Mouse (Mus musculus) midbrain, embryonic 15.5 days (tissue): ENCODE measurements around the gene Lpp. TPM values are rescaled to one million over a fixed set of nuclear protein-coding genes. Genes with fewer than 3 reads are reported as not detected.

Experiments used
- ATAC-seq: fragments of 200-750 bp; cut with Nextera tagmentation; replicated peaks from 2 replicates; pipeline ENCODE4 v1.8.0; 2017; ENCODE audit warnings: moderate TSS enrichment
- H3K27ac ChIP-seq: fragments of 300-500 bp; sonication (generic); 2 replicates; pipeline ENCODE4 v1.5.1; 2015; ENCODE audit warnings: mild to moderate bottlenecking, inconsistent platforms
- H3K27me3 ChIP-seq: fragments of 300-500 bp; sonication (generic); replicated peaks from 2 replicates; pipeline ENCODE4 v1.6.1; 2015; ENCODE audit warnings: inconsistent platforms
- H3K36me3 ChIP-seq: fragments of 300-500 bp; sonication (generic); replicated peaks from 2 replicates; pipeline ENCODE4 v1.6.1; 2015; ENCODE audit warnings: inconsistent platforms
- H3K4me1 ChIP-seq: fragments of 300-500 bp; sonication (generic); 2 replicates; pipeline ENCODE4 v1.6.1; 2015; ENCODE audit warnings: inconsistent platforms
- H3K4me2 ChIP-seq: fragments of 300-500 bp; sonication (generic); 2 replicates; pipeline ENCODE4 v1.6.1; 2015; ENCODE audit warnings: inconsistent platforms, mild to moderate bottlenecking, moderate library complexity
- H3K4me3 ChIP-seq: fragments of 300-500 bp; sonication (generic); 2 replicates; pipeline ENCODE4 v1.5.1; 2015; ENCODE audit warnings: mild to moderate bottlenecking, inconsistent platforms
- H3K9ac ChIP-seq: fragments of 300-500 bp; sonication (generic); 2 replicates; pipeline ENCODE4 v1.6.1; 2015; ENCODE audit warnings: mild to moderate bottlenecking, inconsistent platforms
- H3K9me3 ChIP-seq: fragments of 300-500 bp; sonication (generic); 2 replicates; pipeline ENCODE4 v1.6.1; 2016; ENCODE audit warnings: inconsistent platforms
- WGBS: fragments of 180-500 bp; shearing (Covaris S2); methylation state at CpG from one replicate; pipeline ENCODE4 v1.1.7; 2015; ENCODE audit warnings: mixed read lengths; 5-methylcytosine and 5-hydroxymethylcytosine counted together
- polyA plus RNA-seq: library from polyadenylated mRNA; unstranded; fragments of >200 nt; fragmentation: Nextera tagmentation; extraction: Ambion mirVana; gene quantifications from 2 replicates; pipeline ENCODE4 v1.2.1, GENCODE M21; 2015

The Lpp gene
- polyA plus RNA-seq, 1 experiment from 2014 or later, result 10.4 TPM

DNA sequence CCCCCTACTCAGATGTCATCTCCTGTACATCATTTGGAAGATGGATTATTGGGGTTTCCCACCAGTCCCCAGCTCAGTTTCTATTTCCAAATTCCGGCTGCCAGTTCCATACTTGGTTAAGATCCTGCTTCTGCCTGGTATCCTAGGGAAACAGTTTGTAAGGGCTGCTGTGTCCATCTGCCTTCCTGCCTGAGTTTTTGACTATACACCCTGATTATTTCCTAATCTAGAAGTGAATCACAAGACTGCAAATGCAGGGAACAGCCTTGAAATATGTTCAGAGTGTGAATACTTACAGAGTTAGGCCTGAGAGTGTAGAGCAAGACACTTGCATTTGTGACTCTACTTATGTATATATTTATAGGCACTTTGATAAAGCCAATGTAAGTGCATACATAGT lies 429.6 kb downstream of the Lpp start:
- no peak overlapping the region for H3K4me2 ChIP-seq
- H3K4me3 ChIP-seq, result no peak overlapping the region
- no peaks in the 10 kb centered on the region for H3K36me3 ChIP-seq
- 84% methylated on average over 1 of the region's 1 CpGs for WGBS
- H3K9me3 ChIP-seq, result no peaks in the 10 kb centered on the region
- no peak overlapping the region for H3K9ac ChIP-seq
- H3K27me3 ChIP-seq, result no peaks in the 10 kb centered on the region
- no peak overlapping the region for H3K27ac ChIP-seq
- ATAC-seq, result no peak
- H3K4me1 ChIP-seq, result no peaks in the 10 kb centered on the region

DNA sequence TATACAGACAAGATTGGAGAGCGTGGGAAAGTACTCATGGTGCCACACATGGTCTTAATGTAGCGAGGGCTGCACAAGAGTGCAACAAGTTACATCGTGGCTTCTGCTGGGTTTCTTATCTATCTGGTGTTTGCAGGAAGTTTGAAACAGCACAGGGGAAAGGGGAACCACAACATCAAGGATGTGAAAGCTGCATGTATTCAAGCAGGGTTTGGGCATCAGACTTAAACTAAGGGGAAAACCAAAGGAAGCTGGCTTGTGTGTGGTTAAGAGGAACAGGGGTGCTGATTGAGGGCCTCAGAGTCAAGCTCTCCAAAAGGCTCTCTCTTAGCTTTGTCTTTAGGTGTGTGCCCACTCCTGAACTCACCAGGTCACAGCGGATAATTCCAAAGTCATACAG lies 433.1 kb downstream of the Lpp start:
- 94% methylated on average over 4 of the region's 4 CpGs for WGBS
- Histone ChIP-seq H3K4me2 (no peak overlapping the region), H3K4me1 (no peaks in the 10 kb centered on the region), H3K4me3 (no peak overlapping the region), H3K27ac (no peak overlapping the region), H3K9me3 (no peaks in the 10 kb centered on the region), H3K36me3 (no peaks in the 10 kb centered on the region), H3K9ac (no peak overlapping the region), H3K27me3 (no peaks in the 10 kb centered on the region)
- no peak for ATAC-seq

DNA sequence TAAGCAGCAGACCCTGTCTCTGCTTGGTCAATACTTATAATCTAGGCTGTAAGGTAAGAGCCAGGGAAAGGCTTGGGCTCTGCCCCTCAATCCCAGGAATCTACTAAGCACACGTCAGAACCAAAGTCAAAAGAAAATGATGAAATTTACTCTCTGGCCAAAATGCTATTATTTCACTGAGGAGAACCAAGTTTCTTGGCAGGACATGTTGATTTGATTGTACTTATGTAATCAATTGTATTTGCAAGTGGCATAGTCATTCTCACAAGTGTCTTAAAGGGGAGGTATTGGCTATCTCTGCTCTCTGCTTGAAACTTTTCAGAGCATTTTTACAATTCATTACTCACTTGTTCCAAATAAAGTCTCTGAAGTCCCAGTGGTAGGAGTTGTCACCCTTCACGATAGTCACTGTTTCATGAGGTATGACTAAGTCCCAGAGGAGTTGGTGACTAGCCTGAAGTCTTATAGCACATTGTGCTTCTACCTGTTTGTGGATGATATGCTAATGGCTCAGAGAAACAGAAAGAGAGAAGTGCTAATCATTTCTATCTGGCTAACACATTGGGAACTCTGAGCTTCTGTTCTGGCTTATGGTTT lies 435.0 kb downstream of the Lpp start:
- Histone ChIP-seq H3K9ac (no peak overlapping the region), H3K36me3 (no peaks in the 10 kb centered on the region), H3K4me1 (no peaks in the 10 kb centered on the region), H3K27ac (no peak overlapping the region), H3K4me3 (no peak overlapping the region), H3K4me2 (no peak overlapping the region), H3K27me3 (no peaks in the 10 kb centered on the region), H3K9me3 (no peaks in the 10 kb centered on the region)
- 90% methylated on average over 2 of the region's 2 CpGs for WGBS
- ATAC-seq, result no peak

DNA sequence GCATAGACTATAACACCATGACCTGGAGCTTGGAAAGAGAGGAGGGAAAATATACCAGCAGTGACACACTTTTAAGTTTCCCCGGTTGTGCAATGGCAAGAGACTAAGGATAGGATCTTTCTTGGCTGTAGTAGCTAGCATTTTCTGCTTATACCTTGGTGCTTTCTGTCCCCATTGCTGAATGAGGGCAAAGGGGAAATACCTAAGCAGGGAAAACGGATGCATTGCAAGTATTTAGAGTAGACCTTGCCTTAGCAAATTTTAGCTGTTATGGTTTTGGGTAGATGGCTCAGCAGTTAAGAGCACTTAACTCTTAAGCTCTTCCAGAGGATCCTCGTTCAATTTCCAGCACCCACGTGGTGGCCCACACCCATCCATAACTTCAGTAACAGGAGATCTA lies 436.6 kb downstream of the Lpp start:
- 91% methylated on average over 4 of the region's 4 CpGs for WGBS
- ATAC-seq, result no peak
- no peaks in the 10 kb centered on the region for H3K36me3 ChIP-seq

DNA sequence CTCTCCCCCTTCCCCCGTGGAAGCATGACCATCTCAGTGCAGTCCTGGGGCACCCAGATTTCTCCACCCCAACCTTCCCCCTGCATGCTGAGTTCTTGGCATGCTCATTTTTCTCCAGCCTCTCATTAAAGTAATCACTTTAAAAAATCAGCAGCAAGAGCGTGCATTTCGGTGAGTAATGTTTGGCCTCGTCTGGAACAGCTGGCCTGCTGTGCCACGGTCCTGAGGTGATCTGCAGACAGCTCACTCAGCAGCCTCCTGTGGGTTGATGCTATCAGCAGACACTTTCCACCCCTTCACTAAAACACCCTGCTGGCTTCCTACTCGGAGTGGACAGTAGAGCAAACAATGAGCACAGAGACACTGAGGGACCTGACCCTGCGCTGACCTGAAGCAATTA lies 437.6 kb downstream of the Lpp start:
- H3K9me3 ChIP-seq, result no peaks in the 10 kb centered on the region
- ATAC-seq, result no peak
- H3K36me3 ChIP-seq, result no peaks in the 10 kb centered on the region
- WGBS, result 73% methylated on average over 7 of the region's 7 CpGs
- no peaks in the 10 kb centered on the region for H3K4me1 ChIP-seq
- no peak overlapping the region for H3K9ac ChIP-seq
- no peak overlapping the region for H3K4me3 ChIP-seq
- no peaks in the 10 kb centered on the region for H3K27me3 ChIP-seq
- H3K27ac ChIP-seq, result no peak overlapping the region
- no peak overlapping the region for H3K4me2 ChIP-seq

More for the DNA sequence above, 436.6 kb downstream of the Lpp start:
- H3K27me3 ChIP-seq, result no peaks in the 10 kb centered on the region
- no peaks in the 10 kb centered on the region for H3K9me3 ChIP-seq
- H3K4me3 ChIP-seq, result no peak overlapping the region
- no peak overlapping the region for H3K4me2 ChIP-seq
- H3K9ac ChIP-seq, result no peak overlapping the region
- H3K27ac ChIP-seq, result no peak overlapping the region
- H3K4me1 ChIP-seq, result no peaks in the 10 kb centered on the region

DNA sequence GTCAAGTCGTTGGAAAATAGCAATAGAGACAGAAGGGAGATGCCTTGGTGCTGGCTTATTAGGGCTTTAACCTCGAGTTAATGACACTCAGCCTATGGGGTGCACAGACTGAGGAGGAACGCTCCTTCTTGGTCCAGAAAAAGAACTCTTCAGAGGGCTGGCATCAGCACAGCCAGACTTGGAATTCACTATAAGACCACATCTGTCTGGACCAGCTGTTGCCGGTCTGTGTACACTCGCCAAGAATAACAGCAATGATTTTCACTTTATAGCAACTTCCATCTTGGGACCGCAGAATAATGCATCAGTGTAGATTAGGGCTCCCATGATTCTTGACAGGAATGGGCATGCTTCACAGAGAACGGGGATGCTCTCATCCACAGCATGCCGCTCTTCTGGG lies 439.9 kb downstream of the Lpp start:
- H3K9me3 ChIP-seq, result no peaks in the 10 kb centered on the region
- no peaks in the 10 kb centered on the region for H3K36me3 ChIP-seq
- H3K9ac ChIP-seq, result no peak overlapping the region
- H3K4me3 ChIP-seq, result no peak overlapping the region
- H3K27ac ChIP-seq, result no peak overlapping the region
- ATAC-seq, result no peak
- 88% methylated on average over 8 of the region's 8 CpGs for whole genome bisulfite sequencing
- no peak overlapping the region for H3K4me2 ChIP-seq
- H3K27me3 ChIP-seq, result no peaks in the 10 kb centered on the region
- H3K4me1 ChIP-seq, result no peaks in the 10 kb centered on the region

DNA sequence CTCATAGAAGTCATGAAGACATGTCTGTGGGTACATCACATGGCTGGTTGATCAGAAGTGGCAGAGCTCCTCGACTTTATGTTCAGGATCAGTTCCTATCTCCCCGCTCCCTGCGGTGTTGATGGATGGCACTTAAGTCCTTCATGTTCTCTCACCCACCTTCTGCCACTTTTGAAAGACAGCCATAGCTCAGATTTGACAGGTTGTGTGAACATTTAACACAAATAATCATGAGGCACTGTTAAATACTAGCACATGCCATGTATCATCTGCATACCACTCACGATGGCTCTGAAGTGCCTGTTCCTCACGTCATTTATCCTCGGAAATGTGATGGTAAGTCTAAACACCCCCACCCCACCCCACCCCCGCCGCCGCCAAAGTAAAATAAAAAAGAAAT lies 441.2 kb downstream of the Lpp start:
- WGBS, result 86% methylated on average over 9 of the region's 9 CpGs
- H3K27me3 ChIP-seq, result no peaks in the 10 kb centered on the region
- ATAC-seq, result no peak
- no peaks in the 10 kb centered on the region for H3K9me3 ChIP-seq
- no peaks in the 10 kb centered on the region for H3K4me1 ChIP-seq
- H3K9ac ChIP-seq, result no peak overlapping the region
- no peak overlapping the region for H3K4me3 ChIP-seq
- H3K4me2 ChIP-seq, result no peak overlapping the region
- no peak overlapping the region for H3K27ac ChIP-seq
- H3K36me3 ChIP-seq, result no peaks in the 10 kb centered on the region

DNA sequence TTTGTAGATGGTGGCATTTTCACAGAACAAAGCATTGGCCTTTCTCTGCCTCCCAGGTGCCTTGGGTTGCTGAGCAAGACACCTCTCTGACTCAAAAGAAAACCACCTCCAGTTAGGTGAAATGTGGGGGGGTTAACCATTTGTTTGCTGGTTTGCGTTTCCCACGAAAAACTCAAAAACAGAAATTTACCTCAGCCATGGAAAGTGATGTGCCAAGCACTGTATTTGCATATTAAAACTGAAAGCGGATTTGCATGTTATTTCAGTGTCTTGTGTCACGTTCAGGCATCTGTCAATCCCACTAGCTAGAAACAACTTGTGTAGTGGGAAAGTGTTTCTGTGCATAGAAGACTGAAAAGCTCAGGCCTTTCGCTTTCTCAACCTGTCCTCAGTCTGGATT lies 443.2 kb downstream of the Lpp start:
- WGBS, result 79% methylated on average over 5 of the region's 5 CpGs
- no peaks in the 10 kb centered on the region for H3K27me3 ChIP-seq
- no peak overlapping the region for H3K4me3 ChIP-seq
- H3K4me1 ChIP-seq, result no peaks in the 10 kb centered on the region
- H3K9ac ChIP-seq, result no peak overlapping the region
- H3K27ac ChIP-seq, result no peak overlapping the region
- H3K9me3 ChIP-seq, result no peaks in the 10 kb centered on the region
- H3K4me2 ChIP-seq, result no peak overlapping the region
- ATAC-seq, result no peak
- no peaks in the 10 kb centered on the region for H3K36me3 ChIP-seq

DNA sequence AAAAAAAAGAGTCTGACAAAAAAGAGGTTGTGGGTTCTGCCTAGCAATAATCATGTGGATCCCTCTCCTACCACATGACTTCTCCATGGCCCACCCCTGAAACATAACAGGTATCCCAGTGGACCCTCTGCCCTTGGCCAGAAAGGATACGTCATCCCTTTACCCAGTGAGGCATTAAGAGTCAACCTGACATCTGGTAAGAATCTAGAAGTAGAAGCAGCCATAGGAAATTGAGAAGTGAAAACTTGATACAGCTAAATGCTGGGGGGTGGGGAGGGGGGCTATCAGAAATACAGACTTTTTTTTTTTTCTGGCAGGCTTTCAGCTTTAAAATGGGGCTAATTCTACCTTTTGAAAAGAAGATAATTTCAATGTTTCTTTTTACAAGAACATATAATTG lies 445.7 kb downstream of the Lpp start:
- H3K4me3 ChIP-seq, result no peak overlapping the region
- no peaks in the 10 kb centered on the region for H3K27me3 ChIP-seq
- H3K9me3 ChIP-seq, result no peaks in the 10 kb centered on the region
- no peak overlapping the region for H3K4me2 ChIP-seq
- no peak overlapping the region for H3K27ac ChIP-seq
- WGBS, result 97% methylated on average over 1 of the region's 1 CpGs
- no peak for ATAC-seq
- no peak overlapping the region for H3K9ac ChIP-seq
- no peaks in the 10 kb centered on the region for H3K4me1 ChIP-seq
- H3K36me3 ChIP-seq, result no peaks in the 10 kb centered on the region

DNA sequence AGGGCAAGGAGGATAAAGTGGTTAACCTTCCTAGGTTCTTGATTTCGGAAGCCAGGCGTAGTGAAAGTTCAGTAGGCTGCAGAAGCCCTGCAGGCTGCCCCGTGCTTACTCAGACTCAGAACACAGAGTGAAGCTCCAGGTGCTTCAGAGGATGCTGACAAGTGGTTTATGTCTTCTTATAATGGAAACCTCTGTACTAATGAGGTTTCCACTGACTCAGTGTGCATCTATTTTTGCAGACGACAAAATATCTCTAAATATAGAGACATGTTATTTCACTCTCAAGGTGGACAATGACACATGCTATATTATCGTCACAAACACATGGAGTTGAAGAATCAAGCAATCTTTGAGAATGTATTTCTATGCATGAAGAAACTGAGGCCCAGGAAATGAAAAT lies 446.8 kb downstream of the Lpp start:
- H3K27ac ChIP-seq, result no peak overlapping the region
- 93% methylated on average over 5 of the region's 5 CpGs for WGBS
- H3K9me3 ChIP-seq, result no peaks in the 10 kb centered on the region
- H3K27me3 ChIP-seq, result no peaks in the 10 kb centered on the region
- H3K9ac ChIP-seq, result no peak overlapping the region
- no peak overlapping the region for H3K4me3 ChIP-seq
- H3K4me2 ChIP-seq, result no peak overlapping the region
- no peaks in the 10 kb centered on the region for H3K36me3 ChIP-seq
- ATAC-seq, result no peak
- no peaks in the 10 kb centered on the region for H3K4me1 ChIP-seq

DNA sequence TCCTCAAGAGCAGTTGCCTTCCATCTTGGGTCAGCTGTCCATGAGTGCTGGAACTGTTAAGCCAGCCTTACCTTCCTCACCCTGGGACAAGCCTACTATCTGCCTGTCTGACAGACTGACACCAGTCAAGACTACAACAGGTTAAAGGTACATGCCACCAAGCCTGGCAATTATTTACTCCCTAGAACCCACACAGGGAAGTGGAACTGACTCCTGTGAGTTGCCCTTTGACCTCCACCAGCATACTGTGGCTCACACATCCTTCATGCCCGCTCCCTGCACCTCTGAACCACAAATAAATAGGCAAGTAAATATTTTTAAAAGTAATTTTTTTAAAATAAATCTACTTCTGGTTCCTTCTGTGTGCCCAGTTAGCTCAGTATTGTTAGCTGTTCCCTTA lies 452.8 kb downstream of the Lpp start:
- Histone ChIP-seq H3K27ac (no peak overlapping the region), H3K27me3 (no peaks in the 10 kb centered on the region), H3K36me3 (no peaks in the 10 kb centered on the region), H3K9ac (no peak overlapping the region), H3K4me1 (no peaks in the 10 kb centered on the region), H3K4me2 (no peak overlapping the region), H3K4me3 (no peak overlapping the region), H3K9me3 (no peaks in the 10 kb centered on the region)
- no peak for ATAC-seq
- 86% methylated on average over 1 of the region's 1 CpGs for WGBS

DNA sequence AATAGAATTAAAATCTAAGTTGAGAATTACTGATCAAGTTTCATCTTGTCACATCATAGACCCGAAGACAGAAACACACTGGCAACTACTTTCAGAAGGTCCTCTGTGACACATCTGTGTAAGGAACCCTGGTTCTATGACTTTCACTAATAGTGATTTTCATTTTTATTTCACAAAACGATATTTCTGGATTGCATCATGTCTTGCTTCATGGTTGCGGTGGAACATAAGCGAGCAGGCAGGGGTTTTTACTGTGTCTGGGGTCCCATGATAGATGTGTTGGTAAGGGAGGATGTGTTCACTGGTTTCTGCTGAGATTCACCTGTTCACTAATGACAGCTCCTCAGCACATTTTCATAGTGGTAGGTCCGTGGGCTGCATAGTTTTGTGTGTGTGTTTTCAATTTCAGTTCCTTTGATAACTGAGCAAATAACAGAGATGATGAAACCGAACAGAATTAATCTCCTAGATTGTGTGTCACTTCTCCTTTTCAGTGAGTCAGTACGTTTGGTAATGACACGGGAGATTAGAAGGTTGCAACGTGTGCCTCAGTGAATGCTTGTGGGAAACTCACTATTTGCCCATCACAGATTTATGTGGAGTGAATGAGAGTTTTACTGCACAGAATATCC lies 466.3 kb downstream of the Lpp start:
- Histone ChIP-seq H3K4me2 (no peak overlapping the region), H3K27me3 (no peaks in the 10 kb centered on the region), H3K4me3 (no peak overlapping the region), H3K9me3 (no peaks in the 10 kb centered on the region), H3K4me1 (no peaks in the 10 kb centered on the region), H3K27ac (no peak overlapping the region), H3K9ac (no peak overlapping the region), H3K36me3 (no peaks in the 10 kb centered on the region)
- no peak for ATAC-seq
- WGBS, result 86% methylated on average over 9 of the region's 9 CpGs

DNA sequence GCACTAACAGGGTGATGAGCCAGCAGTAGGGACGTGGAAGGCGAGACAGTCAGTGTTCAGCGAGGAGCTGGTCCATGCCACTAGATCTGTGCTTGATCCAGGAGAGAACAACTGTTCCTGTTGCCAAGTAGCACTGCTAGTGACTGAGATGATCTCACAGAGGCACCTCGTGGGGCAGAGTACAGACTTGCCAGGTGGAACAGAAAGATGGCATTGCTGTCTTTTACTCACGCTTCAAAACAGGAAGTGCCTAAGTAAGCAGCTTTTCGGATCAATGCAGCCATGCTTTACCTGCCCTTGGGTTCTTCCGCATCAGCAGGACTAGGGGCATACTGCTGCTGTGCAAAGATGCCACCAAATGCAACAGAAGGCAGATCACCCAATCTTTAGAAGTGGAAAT lies 467.1 kb downstream of the Lpp start:
- no peak overlapping the region for H3K27ac ChIP-seq
- WGBS, result 87% methylated on average over 7 of the region's 7 CpGs
- ATAC-seq, result no peak

More for the DNA sequence above, 467.1 kb downstream of the Lpp start:
- no peak overlapping the region for H3K4me2 ChIP-seq
- no peak overlapping the region for H3K4me3 ChIP-seq
- no peaks in the 10 kb centered on the region for H3K9me3 ChIP-seq
- no peaks in the 10 kb centered on the region for H3K36me3 ChIP-seq
- no peaks in the 10 kb centered on the region for H3K27me3 ChIP-seq
- no peak overlapping the region for H3K9ac ChIP-seq
- no peaks in the 10 kb centered on the region for H3K4me1 ChIP-seq
